Mouse (Mus musculus) olfactory bulb, adult 2 months (tissue): ENCODE measurements around the gene Ago1. TPM values are rescaled to one million over a fixed set of nuclear protein-coding genes. Genes with fewer than 3 reads are reported as not detected.

Source experiments
- H3K27ac ChIP-seq: fragments of 200-500 bp; 2 replicates; pipeline ENCODE4 v1.5.1; 2012; ENCODE audit warnings: low read depth, low read length; ENCODE audit not compliant: insufficient read depth
- H3K4me1 ChIP-seq: fragments of 200-500 bp; 2 replicates; pipeline ENCODE4 v1.6.1; 2012; ENCODE audit warnings: low read length; ENCODE audit not compliant: control insufficient read depth, insufficient read depth
- H3K4me3 ChIP-seq: fragments of 200-500 bp; 2 replicates; pipeline ENCODE4 v1.5.1; 2012; ENCODE audit warnings: mild to moderate bottlenecking, low read depth, low read length, moderate library complexity; ENCODE audit not compliant: insufficient read depth
- CTCF ChIP-seq: fragments of 200-500 bp; IDR thresholded peaks from 2 replicates; pipeline ENCODE4 v1.5.1; 2012; ENCODE audit warnings: low read depth, mild to moderate bottlenecking, low read length, moderate library complexity; ENCODE audit not compliant: insufficient read depth
- POLR2A ChIP-seq: fragments of 200-500 bp; IDR thresholded peaks from 2 replicates; pipeline ENCODE4 v1.6.1; 2012; ENCODE audit warnings: mild to moderate bottlenecking, low read depth, low read length, moderate library complexity; ENCODE audit not compliant: insufficient read depth
- WGBS: fragments of 180-500 bp; shearing (Covaris S2); methylation state at CpG from one replicate; pipeline ENCODE4 v1.1.7; 2018; 5-methylcytosine and 5-hydroxymethylcytosine counted together
- polyA plus RNA-seq: library from polyadenylated mRNA; stranded (reverse); fragments of >200 nt; gene quantifications from 2 replicates; pipeline ENCODE4 v1.2.4, GENCODE M21; 2012; ENCODE audit warnings: low replicate concordance; ENCODE audit not compliant: missing spikeins, insufficient read depth, insufficient read length

Ago1 gene
- polyA plus RNA-seq, 1 experiment, result not detected

GRCm38 (mm10) chr4:126455441-126455840 is 12.9 kb downstream of the Ago1 start:
- Histone ChIP-seq H3K27ac (no peak overlapping the region), H3K4me3 (no peak overlapping the region), H3K4me1 (no peaks in the 10 kb centered on the region)
- WGBS, result 88% methylated on average over 7 of the region's 7 CpGs
- TF ChIP-seq POLR2A (no peak), CTCF (no peak)

DNA sequence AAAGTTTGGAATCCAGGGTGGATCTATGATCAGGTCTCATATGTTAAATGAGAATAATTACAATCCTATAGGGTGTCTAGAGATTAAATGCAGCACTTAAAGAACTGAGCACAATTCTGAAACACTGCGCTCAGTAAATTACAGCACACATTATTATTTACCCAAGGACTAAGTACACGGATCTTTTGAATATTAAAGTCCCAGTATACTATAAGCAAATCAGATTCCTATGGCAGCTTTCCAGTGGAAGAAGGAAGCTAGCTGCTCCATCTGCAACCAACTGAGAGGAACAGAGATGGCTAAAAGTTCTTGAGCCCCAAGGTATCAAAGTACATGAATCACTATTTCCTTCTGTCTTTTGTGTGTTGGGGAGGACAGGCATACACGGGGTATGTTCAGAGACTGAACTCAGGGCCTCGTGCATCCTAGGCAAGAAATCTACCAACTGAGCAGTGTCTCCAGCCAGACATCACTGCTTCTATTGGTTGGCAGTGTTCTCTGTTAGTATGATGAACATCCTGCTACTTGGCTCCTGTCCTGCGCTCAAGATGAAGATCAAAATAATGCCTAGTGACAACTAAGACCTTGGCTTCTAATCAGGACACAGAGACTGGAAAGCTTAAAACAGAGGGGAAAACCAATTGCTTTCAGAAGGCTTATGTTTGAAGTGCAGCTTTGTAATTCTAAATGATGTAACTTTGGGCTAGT is 13.7 kb downstream of the Ago1 start:
- 85% methylated on average over 5 of the region's 5 CpGs for WGBS
- TF ChIP-seq CTCF, result no peak
- no peak for TF ChIP-seq POLR2A

GRCm38 (mm10) chr4:126450268-126450667 is 18.1 kb downstream of the Ago1 start:
- WGBS, result 93% methylated on average over 1 of the region's 1 CpGs
- Histone ChIP-seq H3K4me1 (no peaks in the 10 kb centered on the region), H3K4me3 (no peak overlapping the region), H3K27ac (no peak overlapping the region)
- TF ChIP-seq CTCF (no peak), POLR2A (no peak)

More for the DNA sequence above, 13.7 kb downstream of the Ago1 start:
- Histone ChIP-seq H3K4me3 (no peak overlapping the region), H3K4me1 (no peaks in the 10 kb centered on the region), H3K27ac (no peak overlapping the region)

DNA sequence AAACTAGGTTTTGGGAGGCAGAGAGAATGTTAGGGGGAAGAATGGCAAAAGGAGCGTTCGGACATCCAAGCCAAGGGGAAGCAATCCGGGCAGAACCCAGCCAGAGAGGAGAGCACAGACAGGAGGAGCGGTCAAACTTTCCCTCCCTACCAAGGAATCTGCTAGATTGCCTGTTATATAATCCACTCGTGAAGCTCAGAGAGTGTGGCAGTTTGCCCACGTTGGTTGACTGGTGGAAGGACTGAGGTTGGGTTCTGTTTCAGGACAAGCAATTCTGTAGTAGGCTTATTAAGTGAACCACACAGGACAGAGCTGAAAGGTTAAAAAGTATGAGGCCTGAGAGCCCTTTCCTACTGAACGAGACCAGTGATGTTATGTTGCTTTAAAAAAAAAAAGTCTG is 21.3 kb downstream of the Ago1 start:
- Histone ChIP-seq H3K4me1 (no peaks in the 10 kb centered on the region), H3K4me3 (no peak overlapping the region), H3K27ac (no peak overlapping the region)
- TF ChIP-seq CTCF (no peak), POLR2A (no peak)
- 80% methylated on average over 7 of the region's 7 CpGs for WGBS

DNA sequence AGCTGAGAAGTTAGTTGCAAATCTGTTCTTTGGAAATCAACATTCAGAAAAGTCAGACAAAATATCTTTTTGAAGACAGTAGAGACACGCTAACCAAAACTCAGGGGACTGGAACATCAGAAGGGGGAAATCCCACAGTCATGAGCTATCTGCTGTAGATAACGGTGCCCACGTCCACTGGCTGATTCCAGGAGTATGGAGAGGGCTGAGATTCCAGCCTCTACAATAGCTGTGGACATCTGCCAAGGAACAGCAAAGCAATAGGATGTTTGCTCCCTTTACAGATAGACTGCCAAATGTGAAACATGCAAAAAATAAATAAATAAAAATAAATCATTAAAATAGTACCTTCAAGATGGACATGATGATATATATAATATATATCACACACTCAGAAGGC is 23.9 kb downstream of the Ago1 start:
- Histone ChIP-seq H3K27ac (no peak overlapping the region), H3K4me3 (no peak overlapping the region), H3K4me1 (no peaks in the 10 kb centered on the region)
- WGBS, result 84% methylated on average over 3 of the region's 3 CpGs
- TF ChIP-seq CTCF (no peak), POLR2A (no peak)

DNA sequence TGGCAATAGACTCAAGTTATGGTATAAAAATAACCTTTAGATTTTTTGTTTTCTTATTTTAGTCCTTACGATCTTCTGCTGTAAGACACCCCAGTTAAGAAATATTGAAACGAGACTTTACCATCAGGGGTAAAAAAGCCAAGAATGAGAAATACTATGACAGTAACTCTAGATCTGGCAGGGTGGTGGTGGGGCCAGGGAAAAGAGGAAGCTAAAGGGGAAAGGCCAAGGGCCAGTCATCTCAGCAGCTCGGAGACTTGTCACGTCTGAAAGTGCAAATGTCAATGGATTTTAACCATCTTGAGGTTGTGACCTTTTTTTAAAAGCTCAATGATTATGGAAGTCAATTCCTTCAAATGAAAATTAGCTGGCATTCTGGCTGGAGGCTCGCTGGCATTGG is 30.1 kb downstream of the Ago1 start:
- no peak for TF ChIP-seq CTCF
- no peak for TF ChIP-seq POLR2A
- H3K4me1 ChIP-seq, result peaks cover 3% of the 10 kb centered on the region; the same call in 1 of the 2 replicates
- no peak overlapping the region for H3K27ac ChIP-seq
- 81% methylated on average over 5 of the region's 5 CpGs for WGBS
- no peak overlapping the region for H3K4me3 ChIP-seq

DNA sequence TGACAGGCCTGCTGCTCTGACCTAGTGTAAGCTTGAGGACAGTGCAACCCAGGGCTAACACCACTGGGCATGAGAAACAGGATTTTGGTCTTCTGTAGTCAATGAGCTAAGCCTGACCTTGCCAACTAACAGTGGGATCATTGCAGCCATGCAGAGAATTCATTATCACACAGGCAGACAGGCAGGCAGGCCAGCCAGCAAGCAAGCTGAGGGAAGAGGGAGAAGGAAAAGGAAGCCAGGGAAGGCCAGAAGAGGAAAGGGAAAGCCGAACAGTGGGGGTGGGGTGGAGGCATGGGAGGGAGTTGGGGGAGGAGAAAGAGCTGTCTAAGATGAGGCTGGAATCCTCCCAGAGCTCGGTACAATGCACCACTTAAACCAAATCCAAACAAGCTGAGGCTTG is 32.1 kb downstream of the Ago1 start:
- H3K4me1 ChIP-seq, result peaks cover 3% of the 10 kb centered on the region; the same call in 1 of the 2 replicates
- no peak overlapping the region for H3K27ac ChIP-seq
- no peak for TF ChIP-seq POLR2A
- TF ChIP-seq CTCF, result no peak
- H3K4me3 ChIP-seq, result no peak overlapping the region
- 12% methylated on average over 2 of the region's 2 CpGs for WGBS

DNA sequence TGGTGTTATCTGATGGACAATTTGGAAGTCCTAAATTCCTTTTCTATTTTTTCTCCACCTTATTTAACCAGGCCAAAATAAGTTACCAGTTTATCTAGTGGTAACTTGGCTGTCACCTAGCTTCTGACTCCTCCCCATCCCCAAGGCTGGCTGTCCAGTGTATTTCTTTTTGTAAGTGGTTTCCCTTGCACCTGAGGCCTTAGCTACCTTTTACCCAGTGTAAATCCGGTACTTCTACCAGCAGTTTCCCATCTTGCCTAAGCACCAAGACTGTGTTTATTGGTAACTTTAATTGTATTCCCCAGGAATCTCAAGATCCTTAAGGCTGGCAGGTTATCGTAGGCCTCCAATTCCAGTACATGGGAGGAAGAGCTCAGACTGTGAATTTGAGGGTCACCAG is 34.3 kb downstream of the Ago1 start:
- H3K4me1 ChIP-seq, result peaks cover 3% of the 10 kb centered on the region; the same call in 1 of the 2 replicates
- H3K27ac ChIP-seq, result no peak overlapping the region
- TF ChIP-seq POLR2A (no peak), CTCF (no peak)
- 90% methylated on average over 2 of the region's 2 CpGs for WGBS
- H3K4me3 ChIP-seq, result no peak overlapping the region

DNA sequence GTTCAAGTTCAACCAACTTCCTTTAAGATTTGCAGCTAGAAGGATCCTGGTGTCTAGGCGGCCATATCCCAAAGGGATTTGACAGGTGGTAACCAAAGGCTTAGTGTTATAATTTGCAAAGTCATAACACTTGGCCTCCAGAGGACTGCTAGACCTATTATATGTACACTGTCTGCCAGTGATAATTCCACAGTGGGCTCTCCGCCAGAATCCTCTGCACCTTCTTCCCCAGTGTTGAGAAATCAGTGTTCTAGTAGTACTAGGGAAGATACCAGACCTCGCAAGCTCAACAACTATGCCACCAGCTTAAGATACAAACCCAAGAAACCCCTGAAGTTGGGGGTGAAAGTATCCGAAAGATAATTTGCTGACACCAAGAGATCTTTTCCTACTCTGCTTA is 35.2 kb downstream of the Ago1 start:
- 90% methylated on average over 4 of the region's 4 CpGs for WGBS
- H3K4me3 ChIP-seq, result no peak overlapping the region
- peaks cover 3% of the 10 kb centered on the region; the same call in 1 of the 2 replicates for H3K4me1 ChIP-seq
- no peak for TF ChIP-seq POLR2A
- TF ChIP-seq CTCF, result no peak
- no peak overlapping the region for H3K27ac ChIP-seq
